Mouse (Mus musculus): Measurements from ENCODE around the gene Arf1. TPM values are rescaled to one million over a fixed set of nuclear protein-coding genes. Genes with fewer than 3 reads are reported as not detected.

The Arf1 gene
- polyA plus RNA-seq, 1 experiment from 2014 or later = 622 TPM

GRCm38 (mm10) chr11:59208153-59208831 lies 19.8 kb downstream of the Arf1 start, which contains the start of gene 2310033P09Rik:
Gene 2310033P09Rik, plus strand, starts transcription at chr11:59208321.
- Histone ChIP-seq H3K36me3 (peaks cover 64% of the 10 kb centered on the region), H3K9ac (peak within 1 kb of the TSS; percentile 90)

GRCm38 (mm10) chr11:59202081-59202995 lies 25.7 kb downstream of the Arf1 start, which contains the start of gene Mrpl55:
Gene Mrpl55, plus strand, starts transcription at chr11:59202486.
- Histone ChIP-seq H3K9ac (peak within 1 kb of the TSS; percentile 89), H3K36me3 (peaks cover 39% of the 10 kb centered on the region), H3K27me3 (no peaks in the 10 kb centered on the region), H3K9me3 (no peaks in the 10 kb centered on the region), H3K4me3 (peak within 1 kb of the TSS; percentile 85), H3K4me2 (peak within 1 kb of the TSS; percentile 76), H3K4me1 (replicated peaks) (peaks cover 23% of the 10 kb centered on the region), H3K27ac (peak within 1 kb of the TSS; percentile 67)
- ATAC-seq (ENCODE audit: low FRiP score) = peak; percentile 91
- WGBS = 1% methylated on average over 63 of the region's 63 CpGs

More at GRCm38 (mm10) chr11:59208153-59208831, 19.8 kb downstream of the Arf1 start, which contains the start of gene 2310033P09Rik:
- H3K27me3 ChIP-seq = no peaks in the 10 kb centered on the region
- H3K4me3 ChIP-seq = peak within 1 kb of the TSS; percentile 73
- H3K27ac ChIP-seq = peak within 1 kb of the TSS; percentile 93
- ATAC-seq (ENCODE audit: low FRiP score) = peak; percentile 90
- H3K9me3 ChIP-seq = no peaks in the 10 kb centered on the region
- whole genome bisulfite sequencing = under 1% methylated on average over 62 of the region's 67 CpGs
- H3K4me2 ChIP-seq = peak within 1 kb of the TSS; percentile 80
- peaks cover 32% of the 10 kb centered on the region for H3K4me1 ChIP-seq (replicated peaks)

- 39% methylated on average over 16 of the region's 16 CpGs for WGBS
- H3K4me3 ChIP-seq = peak overlapping the region; percentile 85
- no peak for ATAC-seq (ENCODE audit: low FRiP score)
- H3K4me1 ChIP-seq (replicated peaks) = peaks cover 22% of the 10 kb centered on the region
- peak overlapping the region; percentile 89 for H3K9ac ChIP-seq
- peak overlapping the region; percentile 67; the same call in 1 of the 2 replicates for H3K27ac ChIP-seq
- H3K9me3 ChIP-seq = no peaks in the 10 kb centered on the region
- peaks cover 35% of the 10 kb centered on the region for H3K36me3 ChIP-seq
- H3K27me3 ChIP-seq = no peaks in the 10 kb centered on the region
- H3K4me2 ChIP-seq = peak overlapping the region; percentile 76
Measured at GRCm38 (mm10) chr11:59201216-59202002, 26.7 kb downstream of the Arf1 start.

GRCm38 (mm10) chr11:59196230-59196629 lies 31.8 kb downstream of the Arf1 start:
- peaks cover 10% of the 10 kb centered on the region for H3K36me3 ChIP-seq
- no peak overlapping the region for H3K4me2 ChIP-seq
- H3K9ac ChIP-seq = no peak overlapping the region
- no peak for ATAC-seq (ENCODE audit: low FRiP score)
- H3K4me3 ChIP-seq = no peak overlapping the region
- no peaks in the 10 kb centered on the region for H3K9me3 ChIP-seq
- peaks cover 9% of the 10 kb centered on the region; the same call in 1 of the 2 replicates for H3K27me3 ChIP-seq
- no peak overlapping the region for H3K27ac ChIP-seq
- H3K4me1 ChIP-seq (replicated peaks) = peaks cover 5% of the 10 kb centered on the region

GRCm38 (mm10) chr11:59192059-59192386 lies 36.0 kb downstream of the Arf1 start, which contains the start of gene Guk1:
Gene Guk1, minus strand, starts transcription at chr11:59192212.
- H3K9ac ChIP-seq = peak within 1 kb of the TSS; percentile 86
- H3K4me2 ChIP-seq = peak within 1 kb of the TSS; percentile 76
- H3K4me3 ChIP-seq = peak within 1 kb of the TSS; percentile 60
- ATAC-seq (ENCODE audit: low FRiP score) = peak; percentile 36; the same call in 1 of the 2 replicates
- 5% methylated on average over 16 of the region's 16 CpGs for WGBS
- peaks cover 9% of the 10 kb centered on the region; the same call in 1 of the 2 replicates for H3K27me3 ChIP-seq
- H3K27ac ChIP-seq = peak within 1 kb of the TSS; percentile 93
- H3K9me3 ChIP-seq = no peaks in the 10 kb centered on the region
- peaks cover 32% of the 10 kb centered on the region for H3K4me1 ChIP-seq (replicated peaks)
- no peaks in the 10 kb centered on the region for H3K36me3 ChIP-seq

- peaks cover 32% of the 10 kb centered on the region for H3K4me1 ChIP-seq (replicated peaks)
- peak overlapping the region; percentile 93 for H3K27ac ChIP-seq
- H3K27me3 ChIP-seq = peaks cover 9% of the 10 kb centered on the region; the same call in 1 of the 2 replicates
- H3K9me3 ChIP-seq = no peaks in the 10 kb centered on the region
- ATAC-seq (ENCODE audit: low FRiP score) = peak; percentile 96
- peaks cover 5% of the 10 kb centered on the region for H3K36me3 ChIP-seq
- H3K4me2 ChIP-seq = peak overlapping the region; percentile 76
- peak overlapping the region; percentile 86 for H3K9ac ChIP-seq
- WGBS = under 1% methylated on average over 52 of the region's 59 CpGs
- H3K4me3 ChIP-seq = peak overlapping the region; percentile 60
Measured at GRCm38 (mm10) chr11:59191231-59192058, 36.6 kb downstream of the Arf1 start.

GRCm38 (mm10) chr11:59187706-59188105 lies 40.4 kb downstream of the Arf1 start:
- Histone ChIP-seq H3K9me3 (no peaks in the 10 kb centered on the region), H3K9ac (peak overlapping the region; percentile 51; the same call in 1 of the 2 replicates), H3K27me3 (no peaks in the 10 kb centered on the region), H3K4me2 (no peak overlapping the region), H3K4me3 (no peak overlapping the region), H3K36me3 (peaks cover 42% of the 10 kb centered on the region), H3K4me1 (replicated peaks) (peaks cover 32% of the 10 kb centered on the region), H3K27ac (no peak overlapping the region)
- 86% methylated on average over 6 of the region's 6 CpGs for WGBS
- no peak for ATAC-seq (ENCODE audit: low FRiP score)

GRCm38 (mm10) chr11:59185490-59185889 lies 42.6 kb downstream of the Arf1 start:
- H3K36me3 ChIP-seq = peaks cover 46% of the 10 kb centered on the region
- WGBS = 88% methylated on average over 5 of the region's 5 CpGs

GRCm38 (mm10) chr11:59183821-59184220 lies 44.2 kb downstream of the Arf1 start:
- peaks cover 46% of the 10 kb centered on the region for H3K36me3 ChIP-seq
- H3K4me3 ChIP-seq = no peak overlapping the region
- no peak overlapping the region for H3K27ac ChIP-seq
- ATAC-seq (ENCODE audit: low FRiP score) = peak; percentile 41; the same call in 1 of the 2 replicates
- peaks cover 10% of the 10 kb centered on the region for H3K4me1 ChIP-seq (replicated peaks)
- WGBS = 32% methylated on average over 3 of the region's 3 CpGs
- no peaks in the 10 kb centered on the region for H3K9me3 ChIP-seq
- H3K9ac ChIP-seq = no peak overlapping the region
- no peak overlapping the region for H3K4me2 ChIP-seq
- peaks cover 22% of the 10 kb centered on the region for H3K27me3 ChIP-seq

More at GRCm38 (mm10) chr11:59185490-59185889, 42.6 kb downstream of the Arf1 start:
- peaks cover 26% of the 10 kb centered on the region for H3K4me1 ChIP-seq (replicated peaks)
- H3K27me3 ChIP-seq = peaks cover 5% of the 10 kb centered on the region; the same call in 1 of the 2 replicates
- H3K27ac ChIP-seq = no peak overlapping the region
- no peaks in the 10 kb centered on the region for H3K9me3 ChIP-seq
- no peak for ATAC-seq (ENCODE audit: low FRiP score)
- no peak overlapping the region for H3K4me3 ChIP-seq
- no peak overlapping the region for H3K9ac ChIP-seq
- no peak overlapping the region for H3K4me2 ChIP-seq

- H3K9ac ChIP-seq = 0 out of 2 replicates have a peak within 1 kb of the TSS, but pooled peaks have one; percentile 39
- no peak within 1 kb of the TSS for H3K4me3 ChIP-seq
- no peaks in the 10 kb centered on the region for H3K9me3 ChIP-seq
- H3K4me1 ChIP-seq (replicated peaks) = peaks cover 4% of the 10 kb centered on the region; the same call in 1 of the 2 replicates
- H3K27ac ChIP-seq = no peak within 1 kb of the TSS
- peaks cover 46% of the 10 kb centered on the region for H3K36me3 ChIP-seq
- peaks cover 31% of the 10 kb centered on the region for H3K27me3 ChIP-seq
- no peak for ATAC-seq (ENCODE audit: low FRiP score)
- no peak within 1 kb of the TSS for H3K4me2 ChIP-seq
- 53% methylated on average over 3 of the region's 3 CpGs for WGBS
Measured at GRCm38 (mm10) chr11:59182864-59183331, 45.2 kb downstream of the Arf1 start, which contains the start of gene Gjc2. Gene Gjc2, minus strand, starts transcription at chr11:59183213.
